Mouse (Mus musculus) small intestine, adult 2 months (tissue): ENCODE measurements around the gene Slc26a11.

Experiments used
- CTCF ChIP-seq: fragments of 200-500 bp; IDR thresholded peaks from 2 replicates; pipeline ENCODE4 v1.5.1; 2012; ENCODE audit warnings: low read depth, mild to moderate bottlenecking, control low read depth, inconsistent platforms, low read length, moderate library complexity, mixed read lengths; ENCODE audit not compliant: insufficient replicate concordance, insufficient read length; ENCODE audit errors: extremely low read depth
- POLR2A ChIP-seq: fragments of 200-500 bp; IDR thresholded peaks from 2 replicates; pipeline ENCODE4 v1.6.1; 2012; ENCODE audit warnings: low read depth, mild to moderate bottlenecking, control low read depth, inconsistent platforms, low read length, moderate library complexity

- TF ChIP-seq POLR2A, result no peak
- TF ChIP-seq CTCF, result no peak
Observed at GRCm38 (mm10) chr11:119316720-119317119, 38.6 kb upstream of the Slc26a11 start.
